Mouse (Mus musculus): ENCODE measurements at regions not wholly inside any gene's neighbourhood (a gene's known extent, or its start where the extent isn't known, plus 50 kb on each side); places are given as distances from the start of the nearest gene placed in this dataset.

GRCm38 (mm10) chr1:80074376-80074775, 143.9 kb downstream of the Fam124b start:
- no peaks in the 10 kb centered on the region for H3K36me3 ChIP-seq (replicated peaks; ENCODE audit: low read length)
- H3K4me3 ChIP-seq (replicated peaks): no peak overlapping the region
- no peak for TF ChIP-seq GATA1 (IDR thresholded peaks at IDR 0.05; ENCODE audit: borderline replicate concordance, low read length)
- TF ChIP-seq FLI1 (IDR thresholded peaks at IDR 0.05; ENCODE audit: low read length): no peak
- peaks cover 8% of the 10 kb centered on the region for H3K4me1 ChIP-seq
- H3K9me3 ChIP-seq: no peaks in the 10 kb centered on the region
- no peaks in the 10 kb centered on the region for H3K27me3 ChIP-seq (replicated peaks)

- H3K27me3 ChIP-seq (replicated peaks): no peaks in the 10 kb centered on the region
- TF ChIP-seq FLI1 (IDR thresholded peaks at IDR 0.05; ENCODE audit: low read length) (no peak), GATA1 (IDR thresholded peaks at IDR 0.05; ENCODE audit: borderline replicate concordance, low read length) (no peak)
These were observed 144.3 kb downstream of the Fam124b start for GRCm38 (mm10) chr1:80073950-80074349.

GRCm38 (mm10) chr1:80069141-80069540, 149.1 kb downstream of the Fam124b start:
- TF ChIP-seq FLI1 (IDR thresholded peaks at IDR 0.05; ENCODE audit: low read length): no peak
- Histone ChIP-seq H3K4me1 (peaks cover 17% of the 10 kb centered on the region), H3K4me3 (replicated peaks) (no peak overlapping the region), H3K27me3 (replicated peaks) (no peaks in the 10 kb centered on the region), H3K9me3 (no peaks in the 10 kb centered on the region), H3K36me3 (replicated peaks; ENCODE audit: low read length) (peaks cover 2% of the 10 kb centered on the region)

More at GRCm38 (mm10) chr1:80073950-80074349, 144.3 kb downstream of the Fam124b start:
- no peaks in the 10 kb centered on the region for H3K36me3 ChIP-seq (replicated peaks; ENCODE audit: low read length)
- no peak overlapping the region for H3K4me3 ChIP-seq (replicated peaks)
- H3K9me3 ChIP-seq: no peaks in the 10 kb centered on the region
- peaks cover 8% of the 10 kb centered on the region for H3K4me1 ChIP-seq

GRCm38 (mm10) chr1:80062121-80062520, 156.2 kb downstream of the Fam124b start:
- H3K36me3 ChIP-seq (replicated peaks; ENCODE audit: low read length): peaks cover 5% of the 10 kb centered on the region
- H3K27me3 ChIP-seq (replicated peaks): no peaks in the 10 kb centered on the region
- H3K4me1 ChIP-seq: peaks cover 20% of the 10 kb centered on the region
- no peak for TF ChIP-seq FLI1 (IDR thresholded peaks at IDR 0.05; ENCODE audit: low read length)
- H3K9me3 ChIP-seq: peaks cover 12% of the 10 kb centered on the region
- H3K4me3 ChIP-seq (replicated peaks): no peak overlapping the region

- TF ChIP-seq FLI1 (IDR thresholded peaks at IDR 0.05; ENCODE audit: low read length) (no peak), GATA1 (IDR thresholded peaks at IDR 0.05; ENCODE audit: borderline replicate concordance, low read length) (no peak)
- Histone ChIP-seq H3K9me3 (peaks cover 12% of the 10 kb centered on the region), H3K4me3 (replicated peaks) (no peak overlapping the region), H3K36me3 (replicated peaks; ENCODE audit: low read length) (peaks cover 5% of the 10 kb centered on the region), H3K27me3 (replicated peaks) (no peaks in the 10 kb centered on the region), H3K4me1 (peaks cover 24% of the 10 kb centered on the region)
These were observed 156.6 kb downstream of the Fam124b start for GRCm38 (mm10) chr1:80061632-80062031.

GRCm38 (mm10) chr1:80045141-80045540, 173.1 kb downstream of the Fam124b start:
- peaks cover 21% of the 10 kb centered on the region for H3K36me3 ChIP-seq (replicated peaks; ENCODE audit: low read length)
- H3K4me1 ChIP-seq: peaks cover 23% of the 10 kb centered on the region
- H3K4me3 ChIP-seq (replicated peaks): no peak overlapping the region
- H3K9me3 ChIP-seq: peaks cover 20% of the 10 kb centered on the region
- TF ChIP-seq GATA1 (IDR thresholded peaks at IDR 0.05; ENCODE audit: borderline replicate concordance, low read length) (no peak), FLI1 (IDR thresholded peaks at IDR 0.05; ENCODE audit: low read length) (no peak)
- H3K27me3 ChIP-seq (replicated peaks): no peaks in the 10 kb centered on the region

- Histone ChIP-seq H3K9me3 (peaks cover 20% of the 10 kb centered on the region), H3K36me3 (replicated peaks; ENCODE audit: low read length) (peaks cover 21% of the 10 kb centered on the region), H3K4me3 (replicated peaks) (no peak overlapping the region), H3K27me3 (replicated peaks) (no peaks in the 10 kb centered on the region), H3K4me1 (peaks cover 50% of the 10 kb centered on the region)
- no peak for TF ChIP-seq GATA1 (IDR thresholded peaks at IDR 0.05; ENCODE audit: borderline replicate concordance, low read length)
- no peak for TF ChIP-seq FLI1 (IDR thresholded peaks at IDR 0.05; ENCODE audit: low read length)
These were observed 177.9 kb downstream of the Fam124b start for GRCm38 (mm10) chr1:80040409-80040808.

- H3K9me3 ChIP-seq: peaks cover 15% of the 10 kb centered on the region
- H3K4me1 ChIP-seq: peaks cover 45% of the 10 kb centered on the region
- no peak overlapping the region for H3K4me3 ChIP-seq (replicated peaks)
- peaks cover 18% of the 10 kb centered on the region for H3K36me3 ChIP-seq (replicated peaks; ENCODE audit: low read length)
- TF ChIP-seq FLI1 (IDR thresholded peaks at IDR 0.05; ENCODE audit: low read length): no peak
- no peak for TF ChIP-seq GATA1 (IDR thresholded peaks at IDR 0.05; ENCODE audit: borderline replicate concordance, low read length)
- no peaks in the 10 kb centered on the region for H3K27me3 ChIP-seq (replicated peaks)
These were observed 178.4 kb downstream of the Fam124b start for GRCm38 (mm10) chr1:80039891-80040290.

GRCm38 (mm10) chr1:80039161-80039560, 178.2 kb upstream of the Serpine2 start:
- H3K27me3 ChIP-seq (replicated peaks): no peaks in the 10 kb centered on the region
- H3K4me1 ChIP-seq: peaks cover 40% of the 10 kb centered on the region
- peak overlapping the region; percentile 4 for H3K4me3 ChIP-seq (replicated peaks)
- TF ChIP-seq FLI1 (IDR thresholded peaks at IDR 0.05; ENCODE audit: low read length) (no peak), GATA1 (IDR thresholded peaks at IDR 0.05; ENCODE audit: borderline replicate concordance, low read length) (no peak)
- H3K9me3 ChIP-seq: peaks cover 15% of the 10 kb centered on the region
- H3K36me3 ChIP-seq (replicated peaks; ENCODE audit: low read length): peaks cover 12% of the 10 kb centered on the region

- H3K36me3 ChIP-seq (replicated peaks; ENCODE audit: low read length): peaks cover 11% of the 10 kb centered on the region
- H3K4me3 ChIP-seq (replicated peaks): no peak overlapping the region
- H3K9me3 ChIP-seq: peaks cover 10% of the 10 kb centered on the region
- H3K27me3 ChIP-seq (replicated peaks): no peaks in the 10 kb centered on the region
- H3K4me1 ChIP-seq: peaks cover 47% of the 10 kb centered on the region
- TF ChIP-seq GATA1 (IDR thresholded peaks at IDR 0.05; ENCODE audit: borderline replicate concordance, low read length): no peak
- TF ChIP-seq FLI1 (IDR thresholded peaks at IDR 0.05; ENCODE audit: low read length): no peak
These were observed 177.1 kb upstream of the Serpine2 start for GRCm38 (mm10) chr1:80038059-80038458.

GRCm38 (mm10) chr1:80036436-80036835, 175.5 kb upstream of the Serpine2 start:
- peaks cover 1% of the 10 kb centered on the region for H3K9me3 ChIP-seq
- H3K36me3 ChIP-seq (replicated peaks; ENCODE audit: low read length): peaks cover under 1% of the 10 kb centered on the region
- peaks cover 55% of the 10 kb centered on the region for H3K4me1 ChIP-seq
- TF ChIP-seq FLI1 (IDR thresholded peaks at IDR 0.05; ENCODE audit: low read length) (no peak), GATA1 (IDR thresholded peaks at IDR 0.05; ENCODE audit: borderline replicate concordance, low read length) (no peak)
- H3K27me3 ChIP-seq (replicated peaks): no peaks in the 10 kb centered on the region
- no peak overlapping the region for H3K4me3 ChIP-seq (replicated peaks)
